Mouse (Mus musculus) urinary bladder, postnatal 14 days (tissue): ENCODE results near the gene Gm20695.
A peak's percentile ranks its signal among the peaks of the same experiment; 100 is the strongest.
"Not testable (repeated sequence)": the region's sequence is repeated elsewhere in the genome, so short reads cannot be mapped to it uniquely, and the experiment has no call there.

Experiments
- DNase-seq: peaks from one replicate; pipeline ENCODE4 v3.0.0; 2021; ENCODE audit warnings: low spot score

The Gm20695 gene

GRCm38 (mm10) chr16:3884201-3885064, at the start of gene Gm20695, which contains the start of gene Zfp597:
TSS of gene Gm20695 (plus strand) at chr16:3884648.
TSS of gene Zfp597 (minus strand) at chr16:3884561.
- DNase-seq = peak; percentile 95

DNA sequence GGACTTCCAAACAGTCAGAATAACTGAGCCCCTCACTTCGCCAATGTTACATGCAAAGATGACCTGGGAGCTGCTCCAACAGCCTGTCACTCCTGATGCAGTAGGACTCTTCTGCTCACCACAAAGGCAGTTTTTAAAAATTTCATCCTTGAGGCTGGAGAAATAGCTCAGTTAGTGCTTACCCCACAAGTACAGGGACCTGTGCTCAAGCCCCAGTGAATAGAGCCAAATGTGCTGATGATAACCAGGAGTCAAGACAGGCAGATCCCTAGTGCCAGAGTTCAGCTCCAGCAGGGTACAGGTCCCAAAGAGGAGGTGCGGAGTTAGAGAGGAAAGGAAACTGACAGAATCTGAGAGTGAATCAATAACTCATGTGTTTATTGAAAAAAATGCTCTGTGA, 49.0 kb upstream of the Gm20695 start:
- DNase-seq = no peak

DNA sequence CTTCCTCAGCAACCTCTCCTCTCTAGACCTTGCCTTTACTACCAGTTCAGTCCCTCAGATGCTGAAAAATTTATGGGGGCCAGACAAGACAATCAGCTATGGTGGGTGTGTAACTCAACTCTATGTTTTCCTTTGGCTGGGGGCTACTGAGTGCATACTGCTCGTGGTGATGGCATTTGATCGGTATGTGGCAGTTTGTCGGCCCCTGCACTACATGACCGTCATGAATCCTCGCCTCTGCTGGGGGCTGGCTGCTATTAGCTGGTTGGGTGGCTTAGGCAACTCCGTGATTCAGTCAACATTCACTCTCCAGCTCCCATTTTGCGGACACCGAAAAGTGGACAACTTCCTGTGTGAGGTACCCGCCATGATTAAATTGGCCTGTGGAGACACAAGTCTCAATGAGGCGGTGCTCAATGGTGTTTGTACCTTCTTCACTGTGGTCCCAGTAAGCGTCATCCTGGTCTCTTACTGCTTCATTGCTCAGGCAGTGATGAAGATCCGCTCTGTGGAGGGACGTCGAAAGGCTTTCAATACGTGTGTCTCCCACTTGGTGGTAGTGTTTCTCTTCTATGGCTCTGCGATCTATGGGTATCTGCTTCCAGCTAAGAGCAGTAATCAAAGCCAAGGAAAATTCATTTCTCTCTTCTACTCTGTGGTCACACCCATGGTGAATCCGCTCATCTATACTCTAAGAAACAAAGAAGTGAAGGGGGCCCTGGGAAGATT, 45.1 kb upstream of the Gm20695 start:
- no peak for DNase-seq

GRCm38 (mm10) chr16:3842989-3843388, 41.5 kb upstream of the Gm20695 start:
- DNase-seq = no peak

- no peak for DNase-seq
Observed at GRCm38 (mm10) chr16:3843796-3844195, 40.7 kb upstream of the Gm20695 start.

GRCm38 (mm10) chr16:3846711-3847518, 37.5 kb upstream of the Gm20695 start, which contains the start of gene Zfp174:
TSS of gene Zfp174 (plus strand) at chr16:3847268.
- peak; percentile 94 for DNase-seq

GRCm38 (mm10) chr16:3847871-3848270, 36.6 kb upstream of the Gm20695 start:
- no peak for DNase-seq

DNA sequence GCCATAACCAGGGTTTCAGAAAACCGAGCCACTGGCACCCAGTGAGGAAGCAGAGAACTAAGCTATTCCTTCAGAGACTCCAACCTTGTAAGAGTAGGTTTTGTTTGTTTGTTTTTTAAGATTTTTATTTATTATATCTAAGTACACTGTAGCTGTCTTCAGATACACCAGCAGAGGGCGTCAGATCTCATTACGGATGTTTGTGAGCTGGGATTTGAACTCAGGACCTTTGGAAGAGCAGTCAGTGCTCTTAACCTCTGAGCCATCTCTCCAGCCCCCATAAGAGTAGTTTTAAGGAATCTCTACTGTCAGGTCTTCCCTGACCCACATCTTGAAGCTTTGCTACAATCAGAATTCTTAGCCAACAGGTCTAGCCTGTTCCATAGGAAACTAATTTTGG, 36.0 kb upstream of the Gm20695 start:
- DNase-seq = no peak

- DNase-seq = not testable (repeated sequence)
Observed at GRCm38 (mm10) chr16:3851301-3851700, 33.1 kb upstream of the Gm20695 start.

- no peak for DNase-seq
Observed at GRCm38 (mm10) chr16:3852586-3852985, 31.9 kb upstream of the Gm20695 start.

DNA sequence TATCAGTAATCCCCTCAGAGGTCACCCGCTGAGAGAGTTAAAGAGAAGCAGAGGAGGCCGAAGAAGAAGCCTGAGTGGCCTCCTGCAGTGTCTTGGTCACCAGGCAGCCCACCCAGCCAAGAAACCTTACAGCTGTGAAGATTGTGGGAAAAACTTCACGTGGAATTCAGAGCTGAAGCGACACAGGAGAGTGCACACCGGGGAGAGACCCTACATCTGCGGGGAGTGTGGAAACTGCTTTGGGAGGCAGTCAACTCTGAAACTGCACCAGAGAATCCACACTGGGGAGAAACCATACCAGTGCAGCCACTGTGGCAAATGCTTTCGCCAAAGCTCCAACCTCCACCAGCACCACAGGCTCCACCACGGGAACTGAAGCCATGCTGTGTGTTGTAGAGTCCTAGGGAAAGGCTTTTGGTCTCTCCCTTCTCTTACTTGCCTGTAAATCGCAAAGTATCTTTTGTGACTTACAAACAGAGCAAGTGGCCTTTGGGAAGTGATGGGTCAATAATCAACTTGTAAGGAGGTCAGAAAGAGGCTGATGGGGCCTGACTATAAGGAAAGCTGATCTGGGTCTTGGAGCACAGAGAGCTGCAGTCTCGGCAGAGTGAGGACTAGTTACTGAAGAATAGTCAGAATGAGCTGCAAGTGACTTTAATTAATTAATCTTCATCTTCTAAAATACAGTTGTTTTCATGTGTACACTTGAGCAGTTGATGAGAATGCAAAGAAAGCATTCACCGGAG, 29.8 kb upstream of the Gm20695 start:
- no peak for DNase-seq

DNA sequence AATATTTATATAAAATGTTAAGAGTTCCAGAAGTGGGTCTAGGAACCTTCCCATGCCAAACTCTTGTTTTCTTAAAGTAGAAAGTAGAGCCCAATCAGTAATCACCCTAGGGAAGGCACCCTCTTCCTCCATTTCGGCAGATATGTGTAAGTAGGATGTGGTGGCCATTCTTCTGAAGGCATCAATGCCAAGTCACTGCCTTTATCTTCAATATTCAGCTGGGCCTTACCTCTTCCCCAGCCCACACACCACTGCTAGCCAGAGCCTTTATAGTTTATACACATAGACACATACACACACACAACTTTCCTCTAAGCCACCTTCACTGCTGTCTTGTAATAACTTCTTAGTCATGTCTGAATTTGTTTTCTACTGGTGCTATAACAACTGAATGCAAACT, 28.7 kb upstream of the Gm20695 start:
- DNase-seq = no peak

DNA sequence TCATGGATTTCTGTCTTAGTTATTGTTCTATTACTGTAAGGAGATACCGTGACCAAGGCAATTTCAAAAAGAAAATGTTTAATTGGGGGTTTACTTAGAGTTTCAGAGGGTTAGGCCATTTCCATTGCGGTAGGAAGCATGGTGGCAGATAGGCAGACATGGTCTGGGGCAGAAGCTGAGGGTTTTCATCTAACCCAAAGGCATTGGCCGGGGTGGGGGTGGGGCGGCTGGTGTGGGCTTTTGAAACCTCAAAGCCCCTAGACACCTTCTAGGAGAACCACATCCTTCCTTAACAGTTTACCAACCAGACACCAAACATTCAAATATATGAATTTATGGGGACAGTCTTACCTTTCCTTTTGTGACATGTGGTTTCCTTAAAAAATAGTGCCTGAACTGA, 25.2 kb upstream of the Gm20695 start:
- DNase-seq = no peak

- DNase-seq = no peak
Observed at GRCm38 (mm10) chr16:3871815-3872214, 12.6 kb upstream of the Gm20695 start.

- DNase-seq = peak; percentile 93
Observed at GRCm38 (mm10) chr16:3872216-3873047, 12.0 kb upstream of the Gm20695 start, which contains the start of gene Naa60. TSS of gene Naa60 (plus strand) at chr16:3872375.

DNA sequence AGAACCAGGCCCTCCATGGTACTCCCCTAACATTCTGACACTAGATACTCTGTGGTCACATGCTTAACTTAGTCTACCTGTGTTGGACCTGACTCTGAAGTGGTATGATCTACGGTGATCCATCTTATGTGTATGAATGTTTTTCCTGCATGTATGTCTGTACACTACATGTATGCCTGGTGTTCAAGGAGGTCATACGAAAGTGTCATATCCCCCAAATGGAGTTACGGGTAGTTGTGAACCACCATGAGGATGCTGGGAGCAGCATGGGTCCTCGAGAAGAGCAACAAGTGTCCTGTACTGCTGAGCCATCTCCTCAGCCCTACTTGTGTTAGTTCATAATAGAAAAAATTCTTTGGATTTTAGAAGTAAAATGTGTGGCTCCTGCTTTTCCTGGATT, 8.1 kb upstream of the Gm20695 start:
- no peak for DNase-seq

- no peak for DNase-seq
Observed at GRCm38 (mm10) chr16:3885065-3885670, 720 bp downstream of the Gm20695 start.

- DNase-seq = no peak
Observed at GRCm38 (mm10) chr16:3891621-3892295, 7.3 kb downstream of the Gm20695 start.

DNA sequence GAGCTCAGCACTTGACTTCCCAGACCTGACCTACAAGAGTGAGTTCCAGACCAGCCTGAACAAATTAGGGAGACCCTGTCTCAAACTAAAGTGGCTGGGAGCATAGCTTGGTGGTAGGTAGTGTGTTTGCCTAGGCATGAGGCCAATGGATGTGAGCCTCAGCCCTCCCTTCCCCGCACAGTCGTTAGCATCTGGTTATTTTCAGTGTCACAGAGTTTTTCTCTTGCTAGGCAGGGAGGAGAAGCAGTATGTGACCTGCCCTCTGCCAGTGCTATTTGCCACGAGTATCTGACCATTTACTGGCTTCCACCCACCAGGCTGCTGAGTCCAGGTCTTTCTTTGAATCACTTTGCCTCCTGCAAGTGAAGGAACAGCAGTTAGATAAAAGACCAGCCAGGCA, 9.3 kb downstream of the Gm20695 start:
- DNase-seq = no peak
